Mouse (Mus musculus) skeletal muscle tissue, adult 2 months (tissue): ENCODE measurements around the gene Magea6.
"Not testable (repeated sequence)": the region's sequence is repeated elsewhere in the genome, so short reads cannot be mapped to it uniquely, and the experiment has no call there.

Experiments
- DNase-seq: peaks from one replicate; pipeline ENCODE4 v3.0.0-alpha.2; 2012; ENCODE audit warnings: low read depth, low spot score

The Magea6 gene

GRCm38 (mm10) chrX:154935887-154936286, at the start of gene Magea6:
Gene Magea6, minus strand, starts transcription at chrX:154935987.
- not testable (repeated sequence) for DNase-seq

DNA sequence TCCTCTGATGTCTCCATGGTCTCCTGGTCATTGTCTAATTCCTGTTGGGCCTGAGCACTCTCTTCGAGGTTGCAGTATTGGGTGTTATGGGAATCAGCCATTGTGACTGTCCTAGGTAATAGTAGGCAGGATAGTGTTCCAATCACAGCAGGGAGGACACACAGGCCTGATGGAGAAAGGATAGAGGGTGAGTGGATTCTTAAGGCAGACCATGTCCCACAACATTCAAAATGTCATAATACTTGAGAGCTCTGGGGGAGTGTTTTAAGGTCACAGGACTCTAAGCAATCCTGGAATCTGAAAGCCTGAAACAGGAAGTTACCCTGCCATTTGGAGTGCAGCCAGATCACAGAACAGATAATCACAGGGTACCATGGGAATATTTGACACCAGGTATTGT, 13.6 kb upstream of the Magea6 start, which contains the start of gene Magea3:
Gene Magea3, minus strand, starts transcription at position 101 of the 400 bp plus-strand sequence.
- not testable (repeated sequence) for DNase-seq

DNA sequence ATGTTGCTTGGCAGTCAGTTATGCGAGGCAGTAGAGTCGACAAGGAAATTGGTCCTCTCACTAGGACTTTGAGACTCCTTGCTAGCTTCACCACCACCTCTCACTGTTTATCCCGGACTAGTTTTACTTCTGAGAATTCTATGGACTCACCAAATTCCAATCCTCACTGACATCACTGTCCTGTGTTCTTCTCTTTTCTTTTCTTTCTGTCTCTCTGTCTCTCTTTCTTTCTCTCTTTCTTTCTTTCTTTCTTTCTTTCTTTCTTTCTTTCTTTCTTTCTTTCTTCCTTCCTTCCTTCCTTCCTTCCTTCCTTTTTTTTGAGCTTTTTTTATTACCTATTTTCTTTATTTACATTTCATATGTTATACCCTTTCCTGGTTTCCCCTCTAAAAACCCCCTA, 45.6 kb downstream of the Magea6 start, which contains the start of gene Cldn34b1:
Gene Cldn34b1, minus strand, starts transcription at position 101 of the 400 bp plus-strand sequence.
- DNase-seq, result not testable (repeated sequence)
